21 mouse cellular contexts compared by ENCODE assay signal in the genomic region with DNA sequence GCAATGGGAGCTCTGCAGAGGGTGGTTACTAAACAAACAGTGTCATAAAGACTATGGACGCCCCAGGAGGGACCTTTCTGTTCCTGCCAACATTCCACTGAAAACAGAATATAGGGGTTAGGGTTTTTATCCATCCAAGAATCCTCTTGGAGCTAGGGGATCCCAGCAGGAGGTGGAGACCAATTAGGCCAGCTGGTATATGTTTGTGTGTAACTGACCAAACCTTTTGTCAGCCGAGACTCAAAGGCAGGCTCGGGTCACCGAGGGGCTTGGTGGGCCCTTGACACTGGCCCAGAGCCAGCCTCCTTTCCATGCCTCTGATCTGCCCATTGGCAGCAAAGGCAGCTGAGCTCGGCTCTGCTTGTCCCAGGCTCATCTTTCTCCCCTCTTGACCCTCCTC. TPM values are rescaled to one million over a fixed set of nuclear protein-coding genes. Genes with fewer than 3 reads are reported as not detected.
DNase-seq lines count a peak whose midpoint lies in the region; ATAC-seq lines count a peak whose summit lies in the region.
"Had no signal": no experiment of that assay in that cellular context is flagged by ENCODE, and none has a peak within 500 bp of the region (broad histone marks: within the 10 kb centered on the region; RNA-seq: fewer than 3 reads in every experiment).

No protein-coding gene starts in this region.

- no peaks in the 10 kb centered on the region for H3K9me3 ChIP-seq in forebrain, embryonic 13.5 days (replicated peaks)
- H3K9me3 ChIP-seq in forebrain, embryonic 15.5 days, result no peaks in the 10 kb centered on the region
- no peaks in the 10 kb centered on the region for H3K9me3 ChIP-seq in kidney, embryonic 15.5 days (replicated peaks)
- no peaks in the 10 kb centered on the region for H3K9me3 ChIP-seq in midbrain, embryonic 14.5 days (ENCODE audit: control insufficient read depth, low read length)
- no peaks in the 10 kb centered on the region for H3K9me3 ChIP-seq in midbrain, embryonic 16.5 days (replicated peaks; ENCODE audit: control insufficient read depth, low read length, poor library complexity, severe bottlenecking)
- H3K9me3 ChIP-seq: embryonic facial prominence, embryonic 13.5 days; heart, embryonic 13.5 days; hindbrain, embryonic 12.5 days had no signal

- H3K4me1 ChIP-seq in forebrain, embryonic 13.5 days, result peaks cover 13% of the 10 kb centered on the region
- H3K4me1 ChIP-seq in forebrain, embryonic 15.5 days, result peaks cover 10% of the 10 kb centered on the region
- peaks cover 49% of the 10 kb centered on the region for H3K4me1 ChIP-seq in kidney, embryonic 15.5 days
- peaks cover 7% of the 10 kb centered on the region for H3K4me1 ChIP-seq in midbrain, embryonic 14.5 days (ENCODE audit: control insufficient read depth, insufficient read depth, low read length)
- peaks cover 7% of the 10 kb centered on the region for H3K4me1 ChIP-seq in midbrain, embryonic 16.5 days (ENCODE audit: control insufficient read depth, insufficient read depth, low read length)

- no peak for ATAC-seq in forebrain, embryonic 13.5 days
- no peak for ATAC-seq in forebrain, embryonic 15.5 days (replicated peaks)
- no peak for ATAC-seq in kidney, embryonic 15.5 days (replicated peaks; ENCODE audit: low FRiP score)
- no peak for ATAC-seq in midbrain, embryonic 14.5 days (ENCODE audit: low FRiP score, low TSS enrichment)
- ATAC-seq in midbrain, embryonic 16.5 days, result no peak
- ATAC-seq: hindbrain, postnatal 0 days had no signal

- peaks cover 14% of the 10 kb centered on the region for H3K36me3 ChIP-seq in forebrain, embryonic 13.5 days (ENCODE audit: poor library complexity, severe bottlenecking)
- H3K36me3 ChIP-seq in forebrain, embryonic 15.5 days, result peaks cover 13% of the 10 kb centered on the region
- H3K36me3 ChIP-seq in kidney, embryonic 15.5 days, result peaks cover 17% of the 10 kb centered on the region
- peaks cover 17% of the 10 kb centered on the region for H3K36me3 ChIP-seq in midbrain, embryonic 14.5 days (ENCODE audit: control insufficient read depth, insufficient read depth, low read length)
- H3K36me3 ChIP-seq in midbrain, embryonic 16.5 days (ENCODE audit: control insufficient read depth, insufficient read depth, low read length), result no peaks in the 10 kb centered on the region

- H3K4me2 ChIP-seq in forebrain, embryonic 13.5 days, result no peak overlapping the region
- H3K4me2 ChIP-seq in forebrain, embryonic 15.5 days (replicated peaks), result no peak overlapping the region
- no peak overlapping the region for H3K4me2 ChIP-seq in kidney, embryonic 15.5 days
- H3K4me2 ChIP-seq in midbrain, embryonic 14.5 days (ENCODE audit: low read length), result no peak overlapping the region
- no peak overlapping the region for H3K4me2 ChIP-seq in midbrain, embryonic 16.5 days (ENCODE audit: low read length)
- H3K4me2 ChIP-seq: embryonic facial prominence, embryonic 13.5 days; heart, embryonic 13.5 days; hindbrain, embryonic 12.5 days had no signal

- DNase-seq in kidney, adult 9 months, result no peak
- peak; percentile 2 for DNase-seq in midbrain, embryonic 14.5 days
- peak; percentile 75 for DNase-seq in retina, postnatal 1 day
- DNase-seq in layer of hippocampus, postnatal 36 days, result no peak
- DNase-seq: adrenal gland, adult 8-10 months; adrenal gland, postnatal 36 days; cerebellum, adult 11 months; cerebellum, adult 8-10 months; cerebellum, postnatal 14 days; gastrocnemius, postnatal 36 days; heart, adult 11 months; heart, postnatal 36 days had no signal

- 5% methylated on average over 5 of the region's 5 CpGs for WGBS in forebrain, embryonic 13.5 days
- WGBS in forebrain, embryonic 15.5 days, result 8% methylated on average over 5 of the region's 5 CpGs
- 20% methylated on average over 5 of the region's 5 CpGs for WGBS in kidney, embryonic 15.5 days
- WGBS in midbrain, embryonic 14.5 days, result 39% methylated on average over 5 of the region's 5 CpGs
- WGBS in midbrain, embryonic 16.5 days, result 28% methylated on average over 5 of the region's 5 CpGs

- H3K27ac ChIP-seq in forebrain, embryonic 13.5 days, result no peak overlapping the region
- H3K27ac ChIP-seq in forebrain, embryonic 15.5 days (replicated peaks), result no peak overlapping the region
- H3K27ac ChIP-seq in kidney, embryonic 15.5 days, result peak overlapping the region; percentile 77
- H3K27ac ChIP-seq in midbrain, embryonic 14.5 days (replicated peaks; ENCODE audit: low read depth, low read length), result no peak overlapping the region
- H3K27ac ChIP-seq in midbrain, embryonic 16.5 days (ENCODE audit: low read length), result no peak overlapping the region
- H3K27ac ChIP-seq: embryonic facial prominence, embryonic 13.5 days; heart, embryonic 13.5 days; hindbrain, embryonic 12.5 days; hindbrain, postnatal 0 days had no signal

- no peak overlapping the region for H3K4me3 ChIP-seq in forebrain, embryonic 13.5 days
- H3K4me3 ChIP-seq in forebrain, embryonic 15.5 days, result no peak overlapping the region
- H3K4me3 ChIP-seq in kidney, embryonic 15.5 days (replicated peaks), result no peak overlapping the region
- H3K4me3 ChIP-seq in midbrain, embryonic 14.5 days (replicated peaks; ENCODE audit: low read depth, low read length), result no peak overlapping the region
- no peak overlapping the region for H3K4me3 ChIP-seq in midbrain, embryonic 16.5 days (ENCODE audit: low read depth, low read length)
- H3K4me3 ChIP-seq: embryonic facial prominence, embryonic 13.5 days; heart, embryonic 13.5 days; hindbrain, embryonic 12.5 days had no signal

- peak overlapping the region; percentile 9 for H3K9ac ChIP-seq in forebrain, embryonic 13.5 days
- H3K9ac ChIP-seq in forebrain, embryonic 15.5 days (replicated peaks), result no peak overlapping the region
- H3K9ac ChIP-seq in kidney, embryonic 15.5 days, result no peak overlapping the region
- H3K9ac ChIP-seq in midbrain, embryonic 14.5 days (replicated peaks; ENCODE audit: low read length), result no peak overlapping the region
- no peak overlapping the region for H3K9ac ChIP-seq in midbrain, embryonic 16.5 days (ENCODE audit: low read depth, low read length)
- H3K9ac ChIP-seq: heart, embryonic 13.5 days; hindbrain, embryonic 12.5 days had no signal

- peaks cover 13% of the 10 kb centered on the region for H3K27me3 ChIP-seq in forebrain, embryonic 13.5 days
- no peaks in the 10 kb centered on the region for H3K27me3 ChIP-seq in forebrain, embryonic 15.5 days
- H3K27me3 ChIP-seq in kidney, embryonic 15.5 days, result no peaks in the 10 kb centered on the region
- no peaks in the 10 kb centered on the region for H3K27me3 ChIP-seq in midbrain, embryonic 14.5 days (ENCODE audit: control insufficient read depth, insufficient read depth, low read length)
- no peaks in the 10 kb centered on the region for H3K27me3 ChIP-seq in midbrain, embryonic 16.5 days (ENCODE audit: control insufficient read depth, insufficient read depth, low read depth, low read length)
- H3K27me3 ChIP-seq: hindbrain, embryonic 12.5 days had no signal

RNA-seq across cellular contexts. Expression of gene Coa3, which starts 4.0 kb away (rescaled TPM):
- 190 and 203 TPM in 2 replicates for polyA plus RNA-seq in forebrain, embryonic 13.5 days (2015; fragmentation: Nextera tagmentation; extraction: Ambion mirVana)
- polyA plus RNA-seq in forebrain, embryonic 15.5 days (2015; fragmentation: Nextera tagmentation; extraction: Ambion mirVana), result 208 and 211 TPM in 2 replicates
- 185 and 195 TPM in 2 replicates for polyA plus RNA-seq in kidney, embryonic 15.5 days (2015; fragmentation: Nextera tagmentation; extraction: Ambion mirVana)
- 221 and 243 TPM in 2 replicates for polyA plus RNA-seq in midbrain, embryonic 14.5 days (2014; fragmentation: Nextera tagmentation; extraction: Ambion mirVana)
- polyA plus RNA-seq in midbrain, embryonic 16.5 days (2015; fragmentation: Nextera tagmentation; extraction: Ambion mirVana), result 208 and 224 TPM in 2 replicates
- total RNA-seq in layer of hippocampus, postnatal 36 days (2021), result 100 to 1,000 TPM in 1 of 2 experiments, 10 to 100 TPM in 1; 96.7 to 113 TPM

RNA-seq across cellular contexts. Expression of gene Cntd1, which starts 4.1 kb away (rescaled TPM):
- polyA plus RNA-seq in forebrain, embryonic 13.5 days (2015; fragmentation: Nextera tagmentation; extraction: Ambion mirVana), result 1.2 and 1.9 TPM in 2 replicates
- 1.4 and 1.5 TPM in 2 replicates for polyA plus RNA-seq in forebrain, embryonic 15.5 days (2015; fragmentation: Nextera tagmentation; extraction: Ambion mirVana)
- polyA plus RNA-seq in kidney, embryonic 15.5 days (2015; fragmentation: Nextera tagmentation; extraction: Ambion mirVana), result 1.6 and 3.1 TPM in 2 replicates
- 0.38 and 0.55 TPM in 2 replicates for polyA plus RNA-seq in midbrain, embryonic 14.5 days (2014; fragmentation: Nextera tagmentation; extraction: Ambion mirVana)
- 0.71 and 0.80 TPM in 2 replicates for polyA plus RNA-seq in midbrain, embryonic 16.5 days (2015; fragmentation: Nextera tagmentation; extraction: Ambion mirVana)
- total RNA-seq in layer of hippocampus, postnatal 36 days (2021), result under 1 TPM; 0.58 to 0.67 TPM

RNA-seq across cellular contexts. Expression of gene Becn1, which starts 19.2 kb away (rescaled TPM):
- 164 and 175 TPM in 2 replicates for polyA plus RNA-seq in forebrain, embryonic 13.5 days (2015; fragmentation: Nextera tagmentation; extraction: Ambion mirVana)
- 186 and 200 TPM in 2 replicates for polyA plus RNA-seq in forebrain, embryonic 15.5 days (2015; fragmentation: Nextera tagmentation; extraction: Ambion mirVana)
- polyA plus RNA-seq in kidney, embryonic 15.5 days (2015; fragmentation: Nextera tagmentation; extraction: Ambion mirVana), result 162 and 166 TPM in 2 replicates
- 148 and 193 TPM in 2 replicates for polyA plus RNA-seq in midbrain, embryonic 14.5 days (2014; fragmentation: Nextera tagmentation; extraction: Ambion mirVana)
- polyA plus RNA-seq in midbrain, embryonic 16.5 days (2015; fragmentation: Nextera tagmentation; extraction: Ambion mirVana), result 159 and 177 TPM in 2 replicates
- 100 to 1,000 TPM; 217 to 238 TPM for total RNA-seq in layer of hippocampus, postnatal 36 days (2021)

RNA-seq across cellular contexts. Expression of gene Wnk4, which starts 22.5 kb away (rescaled TPM):
- polyA plus RNA-seq in forebrain, embryonic 13.5 days (2015; fragmentation: Nextera tagmentation; extraction: Ambion mirVana), result 4.4 and 4.5 TPM in 2 replicates
- polyA plus RNA-seq in forebrain, embryonic 15.5 days (2015; fragmentation: Nextera tagmentation; extraction: Ambion mirVana), result 4.8 and 5.5 TPM in 2 replicates
- 25.5 and 27.2 TPM in 2 replicates for polyA plus RNA-seq in kidney, embryonic 15.5 days (2015; fragmentation: Nextera tagmentation; extraction: Ambion mirVana)
- 4.3 and 5.3 TPM in 2 replicates for polyA plus RNA-seq in midbrain, embryonic 14.5 days (2014; fragmentation: Nextera tagmentation; extraction: Ambion mirVana)
- 6.4 and 7.4 TPM in 2 replicates for polyA plus RNA-seq in midbrain, embryonic 16.5 days (2015; fragmentation: Nextera tagmentation; extraction: Ambion mirVana)
- 1 to 10 TPM; 6.4 to 8.3 TPM for total RNA-seq in layer of hippocampus, postnatal 36 days (2021)
- total RNA-seq: common myeloid progenitor, adult 5-6 weeks had no signal

RNA-seq across cellular contexts. Expression of gene Vps25, which starts 29.4 kb away (rescaled TPM):
- 92.6 and 109 TPM in 2 replicates for polyA plus RNA-seq in forebrain, embryonic 13.5 days (2015; fragmentation: Nextera tagmentation; extraction: Ambion mirVana)
- polyA plus RNA-seq in forebrain, embryonic 15.5 days (2015; fragmentation: Nextera tagmentation; extraction: Ambion mirVana), result 87.7 and 92.9 TPM in 2 replicates
- polyA plus RNA-seq in kidney, embryonic 15.5 days (2015; fragmentation: Nextera tagmentation; extraction: Ambion mirVana), result 135 and 147 TPM in 2 replicates
- polyA plus RNA-seq in midbrain, embryonic 14.5 days (2014; fragmentation: Nextera tagmentation; extraction: Ambion mirVana), result 111 and 134 TPM in 2 replicates
- 115 and 119 TPM in 2 replicates for polyA plus RNA-seq in midbrain, embryonic 16.5 days (2015; fragmentation: Nextera tagmentation; extraction: Ambion mirVana)
- total RNA-seq in layer of hippocampus, postnatal 36 days (2021), result 10 to 100 TPM; 63.0 to 66.0 TPM

Comparison
In these comparisons a context has a peak if more than half of its experiments do, and no peak if none do; other contexts are left out.
1. DNase-seq: peak in midbrain, embryonic 14.5 days (single experiment) and retina, postnatal 1 day (single experiment); none in kidney, adult 9 months (single experiment) and layer of hippocampus, postnatal 36 days (0 of 2).